Mouse (Mus musculus) erythroblast, embryonic 14.5 days (primary cell): ENCODE results near the gene Fbxl5.

Source experiments
- GATA1 ChIP-seq: IDR thresholded peaks from 2 replicates; pipeline ENCODE4 v1.6.1; 2012; ENCODE audit warnings: low read length, inconsistent platforms, mixed read lengths
- TAL1 ChIP-seq: IDR thresholded peaks from 3 replicates; pipeline ENCODE4 v1.6.1; 2012; ENCODE audit warnings: low read length, inconsistent platforms, mixed read lengths

- TF ChIP-seq GATA1 (no peak), TAL1 (no peak)
Measured at GRCm38 (mm10) chr5:43728375-43729165, 92.9 kb downstream of the Fbxl5 start.
